Mouse (Mus musculus) olfactory bulb, adult 2 months (tissue): ENCODE results near the gene Cabp2.

ENCODE experiments used
- CTCF ChIP-seq: fragments of 200-500 bp; IDR thresholded peaks from 2 replicates; pipeline ENCODE4 v1.5.1; 2012; ENCODE audit warnings: low read depth, mild to moderate bottlenecking, low read length, moderate library complexity; ENCODE audit not compliant: insufficient read depth
- POLR2A ChIP-seq: fragments of 200-500 bp; IDR thresholded peaks from 2 replicates; pipeline ENCODE4 v1.6.1; 2012; ENCODE audit warnings: mild to moderate bottlenecking, low read depth, low read length, moderate library complexity; ENCODE audit not compliant: insufficient read depth

- TF ChIP-seq CTCF (no peak), POLR2A (no peak)
Observed at GRCm38 (mm10) chr19:4090446-4090845, 9.1 kb downstream of the Cabp2 start.
